Mouse (Mus musculus): ENCODE measurements around the gene Napepld. TPM values are rescaled to one million over a fixed set of nuclear protein-coding genes. Genes with fewer than 3 reads are reported as not detected.

Napepld gene
- polyA plus RNA-seq (2012; rRNA removed) (2.3 and 2.7 TPM in 2 replicates), polyA plus RNA-seq (2014; fragmentation: Nextera tagmentation; extraction: Ambion mirVana) (2.1 and 2.2 TPM in 2 replicates)

- H3K27me3 ChIP-seq (ENCODE audit: control insufficient read depth, insufficient read depth, low read length), result no peaks in the 10 kb centered on the region
- DNase-seq (ENCODE audit: low spot score) (peak; percentile 97), ATAC-seq (ENCODE audit: low FRiP score, low read depth) (peak; percentile 99)
- H3K4me1 ChIP-seq (ENCODE audit: control insufficient read depth, insufficient read depth, low read length), result no peaks in the 10 kb centered on the region
- H3K27ac ChIP-seq (replicated peaks; ENCODE audit: low read depth, low read length), result peak within 1 kb of the TSS; percentile 97
- peak; percentile 97 for TF ChIP-seq POLR2A (IDR thresholded peaks at IDR 0.05; ENCODE audit: borderline replicate concordance, extremely low read depth, insufficient read depth, insufficient read length)
- peak within 1 kb of the TSS; percentile 69 for H3K4me3 ChIP-seq (replicated peaks; ENCODE audit: low read length)
- under 1% methylated on average over 30 of the region's 59 CpGs for WGBS
- H3K9me3 ChIP-seq (ENCODE audit: control insufficient read depth, low read length), result no peaks in the 10 kb centered on the region
- H3K4me2 ChIP-seq (replicated peaks; ENCODE audit: low read depth, low read length, severe bottlenecking), result peak within 1 kb of the TSS; percentile 78
- no peaks in the 10 kb centered on the region for H3K36me3 ChIP-seq (ENCODE audit: control insufficient read depth, insufficient read depth, low read length)
- peak within 1 kb of the TSS; percentile 89 for H3K9ac ChIP-seq (ENCODE audit: low read depth, low read length, severe bottlenecking)
These were observed at the start of gene Napepld for GRCm38 (mm10) chr5:21701351-21702008. Gene Napepld (minus strand): TSS chr5:21701396.

GRCm38 (mm10) chr5:21745966-21746365 lies 44.8 kb upstream of the Napepld start:
- Histone ChIP-seq H3K27me3 (ENCODE audit: control insufficient read depth, insufficient read depth, low read length) (no peaks in the 10 kb centered on the region), H3K27ac (replicated peaks; ENCODE audit: low read depth, low read length) (no peak overlapping the region), H3K4me1 (ENCODE audit: control insufficient read depth, insufficient read depth, low read length) (no peaks in the 10 kb centered on the region), H3K4me3 (replicated peaks; ENCODE audit: low read length) (no peak overlapping the region), H3K4me2 (replicated peaks; ENCODE audit: low read depth, low read length, severe bottlenecking) (no peak overlapping the region), H3K9ac (ENCODE audit: low read depth, low read length, severe bottlenecking) (no peak overlapping the region), H3K9me3 (ENCODE audit: control insufficient read depth, low read length) (no peaks in the 10 kb centered on the region), H3K36me3 (ENCODE audit: control insufficient read depth, insufficient read depth, low read length) (peaks cover 93% of the 10 kb centered on the region)
- no peak for DNase-seq (ENCODE audit: low spot score)
- no peak for TF ChIP-seq POLR2A (IDR thresholded peaks at IDR 0.05; ENCODE audit: borderline replicate concordance, extremely low read depth, insufficient read depth, insufficient read length)
- ATAC-seq (ENCODE audit: low FRiP score, low read depth), result no peak
- whole genome bisulfite sequencing, result 97% methylated on average over 6 of the region's 8 CpGs

GRCm38 (mm10) chr5:21744651-21745050 lies 43.5 kb upstream of the Napepld start:
- no peak for ATAC-seq (ENCODE audit: low FRiP score, low read depth)
- Histone ChIP-seq H3K27ac (replicated peaks; ENCODE audit: low read depth, low read length) (no peak overlapping the region), H3K4me3 (replicated peaks; ENCODE audit: low read length) (no peak overlapping the region), H3K27me3 (ENCODE audit: control insufficient read depth, insufficient read depth, low read length) (no peaks in the 10 kb centered on the region), H3K4me2 (replicated peaks; ENCODE audit: low read depth, low read length, severe bottlenecking) (no peak overlapping the region), H3K9me3 (ENCODE audit: control insufficient read depth, low read length) (no peaks in the 10 kb centered on the region), H3K36me3 (ENCODE audit: control insufficient read depth, insufficient read depth, low read length) (peaks cover 97% of the 10 kb centered on the region), H3K9ac (ENCODE audit: low read depth, low read length, severe bottlenecking) (no peak overlapping the region), H3K4me1 (ENCODE audit: control insufficient read depth, insufficient read depth, low read length) (no peaks in the 10 kb centered on the region)
- no peak for TF ChIP-seq POLR2A (IDR thresholded peaks at IDR 0.05; ENCODE audit: borderline replicate concordance, extremely low read depth, insufficient read depth, insufficient read length)
- no peak for DNase-seq (ENCODE audit: low spot score)

GRCm38 (mm10) chr5:21743606-21744005 lies 42.4 kb upstream of the Napepld start:
- Histone ChIP-seq H3K27ac (replicated peaks; ENCODE audit: low read depth, low read length) (no peak overlapping the region), H3K9me3 (ENCODE audit: control insufficient read depth, low read length) (no peaks in the 10 kb centered on the region), H3K4me3 (replicated peaks; ENCODE audit: low read length) (no peak overlapping the region), H3K4me1 (ENCODE audit: control insufficient read depth, insufficient read depth, low read length) (no peaks in the 10 kb centered on the region), H3K36me3 (ENCODE audit: control insufficient read depth, insufficient read depth, low read length) (peaks cover 92% of the 10 kb centered on the region), H3K27me3 (ENCODE audit: control insufficient read depth, insufficient read depth, low read length) (no peaks in the 10 kb centered on the region), H3K4me2 (replicated peaks; ENCODE audit: low read depth, low read length, severe bottlenecking) (no peak overlapping the region), H3K9ac (ENCODE audit: low read depth, low read length, severe bottlenecking) (no peak overlapping the region)
- TF ChIP-seq POLR2A (IDR thresholded peaks at IDR 0.05; ENCODE audit: borderline replicate concordance, extremely low read depth, insufficient read depth, insufficient read length), result no peak
- DNase-seq (ENCODE audit: low spot score) (no peak), ATAC-seq (ENCODE audit: low FRiP score, low read depth) (no peak)
- WGBS, result 93% methylated on average over 10 of the region's 10 CpGs

GRCm38 (mm10) chr5:21739881-21740280 lies 38.7 kb upstream of the Napepld start:
- no peaks in the 10 kb centered on the region for H3K27me3 ChIP-seq (ENCODE audit: control insufficient read depth, insufficient read depth, low read length)
- no peak overlapping the region for H3K4me2 ChIP-seq (replicated peaks; ENCODE audit: low read depth, low read length, severe bottlenecking)
- TF ChIP-seq POLR2A (IDR thresholded peaks at IDR 0.05; ENCODE audit: borderline replicate concordance, extremely low read depth, insufficient read depth, insufficient read length), result no peak
- H3K9me3 ChIP-seq (ENCODE audit: control insufficient read depth, low read length), result no peaks in the 10 kb centered on the region
- H3K4me3 ChIP-seq (replicated peaks; ENCODE audit: low read length), result no peak overlapping the region
- H3K27ac ChIP-seq (replicated peaks; ENCODE audit: low read depth, low read length), result no peak overlapping the region
- peaks cover 55% of the 10 kb centered on the region for H3K36me3 ChIP-seq (ENCODE audit: control insufficient read depth, insufficient read depth, low read length)
- no peak overlapping the region for H3K9ac ChIP-seq (ENCODE audit: low read depth, low read length, severe bottlenecking)
- ATAC-seq (ENCODE audit: low FRiP score, low read depth) (no peak), DNase-seq (ENCODE audit: low spot score) (no peak)
- H3K4me1 ChIP-seq (ENCODE audit: control insufficient read depth, insufficient read depth, low read length), result peaks cover 6% of the 10 kb centered on the region
- WGBS, result 90% methylated on average over 13 of the region's 13 CpGs

Measured in limb, embryonic 14.5 days (tissue).